Mouse (Mus musculus) limb, embryonic 12.5 days (tissue): ENCODE data around the gene Ccdc160. TPM values are rescaled to one million over a fixed set of nuclear protein-coding genes. Genes with fewer than 3 reads are reported as not detected.

Experiments
- ATAC-seq: fragments of 200-750 bp; cut with Nextera tagmentation; 2 replicates; pipeline ENCODE4 v1.8.0; 2017; ENCODE audit warnings: low read depth, moderate TSS enrichment; ENCODE audit not compliant: insufficient number of reproducible peaks, insufficient read depth, low FRiP score, low TSS enrichment
- H3K27ac ChIP-seq: fragments of 300-500 bp; sonication (generic); 2 replicates; pipeline ENCODE4 v1.5.1; 2016; ENCODE audit warnings: mild to moderate bottlenecking, moderate library complexity
- H3K27me3 ChIP-seq: fragments of 300-500 bp; sonication (generic); 2 replicates; pipeline ENCODE4 v1.6.1; 2016; ENCODE audit warnings: mild to moderate bottlenecking, moderate library complexity
- H3K36me3 ChIP-seq: fragments of 300-500 bp; sonication (generic); 2 replicates; pipeline ENCODE4 v1.6.1; 2016; ENCODE audit warnings: mild to moderate bottlenecking, moderate library complexity
- H3K4me1 ChIP-seq: fragments of 300-500 bp; sonication (generic); replicated peaks from 2 replicates; pipeline ENCODE4 v1.6.1; 2016
- H3K4me2 ChIP-seq: fragments of 300-500 bp; sonication (generic); 2 replicates; pipeline ENCODE4 v1.6.1; 2016; ENCODE audit warnings: mild to moderate bottlenecking, moderate library complexity
- H3K4me3 ChIP-seq: fragments of 300-500 bp; sonication (generic); replicated peaks from 2 replicates; pipeline ENCODE4 v1.5.1; 2016; ENCODE audit warnings: mild to moderate bottlenecking
- H3K9ac ChIP-seq: fragments of 300-500 bp; sonication (generic); replicated peaks from 2 replicates; pipeline ENCODE4 v1.6.1; 2016; ENCODE audit warnings: mild to moderate bottlenecking, moderate library complexity
- H3K9me3 ChIP-seq: fragments of 300-500 bp; sonication (generic); 2 replicates; pipeline ENCODE4 v1.6.1; 2016; ENCODE audit warnings: mild to moderate bottlenecking, moderate library complexity
- WGBS: fragments of 180-500 bp; shearing (Covaris S2); methylation state at CpG from one replicate; pipeline ENCODE4 v1.1.7; 2016; 5-methylcytosine and 5-hydroxymethylcytosine counted together
- polyA plus RNA-seq: library from polyadenylated mRNA; unstranded; fragments of >200 nt; fragmentation: Nextera tagmentation; extraction: Ambion mirVana; gene quantifications from 2 replicates; pipeline ENCODE4 v1.2.1, GENCODE M21; 2016

Gene Ccdc160
- polyA plus RNA-seq: 0.83 and 0.95 TPM in 2 replicates

- H3K4me1 ChIP-seq: 0 out of 2 replicates have a peak, but pooled peaks cover 3% of the 10 kb centered on the region
- H3K9ac ChIP-seq: no peak within 1 kb of the TSS
- peaks cover 3% of the 10 kb centered on the region; the same call in 1 of the 2 replicates for H3K27me3 ChIP-seq
- peak within 1 kb of the TSS; percentile 42 for H3K4me3 ChIP-seq
- no peak within 1 kb of the TSS for H3K27ac ChIP-seq
- no peaks in the 10 kb centered on the region for H3K36me3 ChIP-seq
- H3K4me2 ChIP-seq: peak within 1 kb of the TSS; percentile 54
- peak; percentile 79; the same call in 1 of the 2 replicates for ATAC-seq
- 16% methylated on average over 26 of the region's 26 CpGs for WGBS
- H3K9me3 ChIP-seq: no peaks in the 10 kb centered on the region
Measured at GRCm38 (mm10) chrX:52790980-52791593, at the start of gene Ccdc160. Gene Ccdc160, plus strand, starts transcription at chrX:52791200.

GRCm38 (mm10) chrX:52743781-52744180, 47.2 kb upstream of the Ccdc160 start:
- H3K9me3 ChIP-seq: no peaks in the 10 kb centered on the region
- H3K4me1 ChIP-seq: no peaks in the 10 kb centered on the region
- peak overlapping the region; percentile 88 for H3K4me2 ChIP-seq
- WGBS: 12% methylated on average over 15 of the region's 15 CpGs
- no peak overlapping the region for H3K27ac ChIP-seq
- H3K27me3 ChIP-seq: peaks cover 31% of the 10 kb centered on the region
- H3K4me3 ChIP-seq: peak overlapping the region; percentile 47
- no peaks in the 10 kb centered on the region for H3K36me3 ChIP-seq
- ATAC-seq: no peak
- peak overlapping the region; percentile 51; the same call in 1 of the 2 replicates for H3K9ac ChIP-seq

GRCm38 (mm10) chrX:52744201-52745051, 46.6 kb upstream of the Ccdc160 start:
- H3K4me1 ChIP-seq: no peaks in the 10 kb centered on the region
- WGBS: 17% methylated on average over 50 of the region's 50 CpGs
- peak overlapping the region; percentile 88 for H3K4me2 ChIP-seq
- no peak for ATAC-seq
- peak overlapping the region; percentile 47 for H3K4me3 ChIP-seq
- H3K36me3 ChIP-seq: no peaks in the 10 kb centered on the region
- peaks cover 31% of the 10 kb centered on the region for H3K27me3 ChIP-seq
- peak overlapping the region; percentile 51; the same call in 1 of the 2 replicates for H3K9ac ChIP-seq
- H3K9me3 ChIP-seq: no peaks in the 10 kb centered on the region
- no peak overlapping the region for H3K27ac ChIP-seq

GRCm38 (mm10) chrX:52745462-52745861, 45.5 kb upstream of the Ccdc160 start:
- Histone ChIP-seq H3K9me3 (no peaks in the 10 kb centered on the region), H3K9ac (no peak overlapping the region), H3K36me3 (no peaks in the 10 kb centered on the region), H3K27me3 (peaks cover 31% of the 10 kb centered on the region), H3K27ac (no peak overlapping the region), H3K4me1 (no peaks in the 10 kb centered on the region), H3K4me3 (no peak overlapping the region), H3K4me2 (peak overlapping the region; percentile 88)
- WGBS: 10% methylated on average over 8 of the region's 8 CpGs
- no peak for ATAC-seq

GRCm38 (mm10) chrX:52745917-52746316, 45.1 kb upstream of the Ccdc160 start:
- 0 out of 2 replicates have a peak overlapping the region, but pooled peaks have one; percentile 88 for H3K4me2 ChIP-seq
- no peak for ATAC-seq
- 10% methylated on average over 10 of the region's 10 CpGs for WGBS
- H3K4me3 ChIP-seq: no peak overlapping the region
- peaks cover 31% of the 10 kb centered on the region for H3K27me3 ChIP-seq
- no peak overlapping the region for H3K9ac ChIP-seq
- no peaks in the 10 kb centered on the region for H3K36me3 ChIP-seq
- H3K27ac ChIP-seq: no peak overlapping the region
- no peaks in the 10 kb centered on the region for H3K4me1 ChIP-seq
- H3K9me3 ChIP-seq: no peaks in the 10 kb centered on the region

- no peaks in the 10 kb centered on the region for H3K9me3 ChIP-seq
- WGBS: 24% methylated on average over 1 of the region's 1 CpGs
Measured at GRCm38 (mm10) chrX:52746849-52747248, 44.2 kb upstream of the Ccdc160 start.

GRCm38 (mm10) chrX:52753491-52754085, 37.4 kb upstream of the Ccdc160 start:
- H3K4me1 ChIP-seq: no peaks in the 10 kb centered on the region
- 22% methylated on average over 6 of the region's 6 CpGs for WGBS
- no peak overlapping the region for H3K27ac ChIP-seq
- ATAC-seq: no peak
- H3K9me3 ChIP-seq: no peaks in the 10 kb centered on the region
- no peak overlapping the region for H3K4me3 ChIP-seq
- H3K36me3 ChIP-seq: no peaks in the 10 kb centered on the region
- H3K4me2 ChIP-seq: no peak overlapping the region
- no peak overlapping the region for H3K9ac ChIP-seq
- H3K27me3 ChIP-seq: no peaks in the 10 kb centered on the region

More at GRCm38 (mm10) chrX:52746849-52747248, 44.2 kb upstream of the Ccdc160 start:
- Histone ChIP-seq H3K4me2 (no peak overlapping the region), H3K27ac (no peak overlapping the region), H3K36me3 (no peaks in the 10 kb centered on the region), H3K27me3 (peaks cover 31% of the 10 kb centered on the region), H3K9ac (no peak overlapping the region), H3K4me1 (no peaks in the 10 kb centered on the region), H3K4me3 (no peak overlapping the region)
- ATAC-seq: no peak

- Histone ChIP-seq H3K4me2 (no peak overlapping the region), H3K4me1 (no peaks in the 10 kb centered on the region), H3K36me3 (no peaks in the 10 kb centered on the region), H3K9me3 (no peaks in the 10 kb centered on the region), H3K9ac (no peak overlapping the region), H3K27ac (no peak overlapping the region), H3K4me3 (no peak overlapping the region), H3K27me3 (no peaks in the 10 kb centered on the region)
- WGBS: 82% methylated on average over 3 of the region's 3 CpGs
- no peak for ATAC-seq
Measured at GRCm38 (mm10) chrX:52757164-52757563, 33.8 kb upstream of the Ccdc160 start.

- H3K9me3 ChIP-seq: no peaks in the 10 kb centered on the region
- no peaks in the 10 kb centered on the region for H3K36me3 ChIP-seq
- no peak overlapping the region for H3K4me2 ChIP-seq
- H3K4me1 ChIP-seq: no peaks in the 10 kb centered on the region
- no peak overlapping the region for H3K4me3 ChIP-seq
- H3K27ac ChIP-seq: no peak overlapping the region
- H3K9ac ChIP-seq: no peak overlapping the region
- H3K27me3 ChIP-seq: no peaks in the 10 kb centered on the region
- no peak for ATAC-seq
- WGBS: 72% methylated on average over 2 of the region's 2 CpGs
Measured at GRCm38 (mm10) chrX:52759232-52759631, 31.8 kb upstream of the Ccdc160 start.

- Histone ChIP-seq H3K27me3 (no peaks in the 10 kb centered on the region), H3K4me1 (no peaks in the 10 kb centered on the region), H3K36me3 (no peaks in the 10 kb centered on the region), H3K4me3 (no peak overlapping the region), H3K4me2 (no peak overlapping the region), H3K9ac (no peak overlapping the region), H3K27ac (no peak overlapping the region), H3K9me3 (no peaks in the 10 kb centered on the region)
- 52% methylated on average over 4 of the region's 4 CpGs for WGBS
- ATAC-seq: no peak
Measured at GRCm38 (mm10) chrX:52760191-52760945, 30.6 kb upstream of the Ccdc160 start.
